Mouse (Mus musculus) heart, adult 2 months (tissue): ENCODE measurements around the gene Cdc42ep4.

Source experiments
- CTCF ChIP-seq: fragments of 200-600 bp; IDR thresholded peaks from 2 replicates; pipeline ENCODE4 v1.8.1; 2022; ENCODE audit warnings: antibody characterized with exemption, mild to moderate bottlenecking, moderate library complexity
- EP300 ChIP-seq: fragments of 200-500 bp; IDR thresholded peaks from 2 replicates; pipeline ENCODE4 v1.6.1; 2011; ENCODE audit warnings: low read depth, low read length, control low read depth; ENCODE audit not compliant: insufficient read depth
- POLR2A ChIP-seq: fragments of 200-500 bp; IDR thresholded peaks from 2 replicates; pipeline ENCODE4 v1.6.1; 2011; ENCODE audit warnings: mild to moderate bottlenecking, low read depth, low read length, control low read depth; ENCODE audit not compliant: insufficient read depth

DNA sequence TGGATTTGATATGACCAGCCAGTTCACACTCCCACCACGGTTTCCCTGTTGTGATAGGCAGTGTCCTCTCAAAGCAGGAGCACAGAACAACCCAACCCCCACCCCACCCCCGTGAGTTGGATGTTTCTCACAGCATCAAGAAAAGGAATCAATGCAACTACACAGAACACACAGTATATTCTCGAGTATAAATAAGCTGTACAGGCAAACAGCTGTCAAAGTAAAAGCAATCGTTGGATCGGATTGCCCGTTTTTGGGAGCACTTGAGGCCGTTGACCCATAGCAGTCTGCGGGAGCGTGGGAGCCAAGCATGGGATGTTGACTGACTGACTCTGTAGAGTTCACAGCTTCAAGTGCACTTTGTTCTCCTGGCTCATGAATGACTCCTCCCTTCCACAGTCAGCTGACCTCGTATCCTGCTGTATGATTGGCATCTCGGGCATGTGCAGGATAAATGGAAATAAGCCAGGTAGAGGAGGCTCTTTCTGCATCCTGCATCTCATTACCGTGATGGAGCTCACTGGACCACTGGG lies 53.6 kb downstream of the Cdc42ep4 start:
- TF ChIP-seq CTCF: no peak
- TF ChIP-seq POLR2A: no peak
- TF ChIP-seq EP300: no peak
